Mouse (Mus musculus) hindlimb bud, embryonic 11.5 days (tissue): ENCODE results near the gene Arl14ep.
A peak's percentile ranks its signal among the peaks of the same experiment; 100 is the strongest.
"Not testable (repeated sequence)": the region's sequence is repeated elsewhere in the genome, so short reads cannot be mapped to it uniquely, and the experiment has no call there.

Experiments
- DNase-seq: peaks from one replicate; pipeline ENCODE4 v3.0.0-alpha.2; 2012; ENCODE audit warnings: low read depth, low spot score; ENCODE audit errors: extremely low spot score

Gene Arl14ep

GRCm38 (mm10) chr2:106973959-106974639, at the start of gene Arl14ep:
Arl14ep (minus strand) TSS chr2:106974424.
- DNase-seq = peak; percentile 39

- no peak for DNase-seq
Observed at GRCm38 (mm10) chr2:107022713-107023112, 48.5 kb upstream of the Arl14ep start.

DNA sequence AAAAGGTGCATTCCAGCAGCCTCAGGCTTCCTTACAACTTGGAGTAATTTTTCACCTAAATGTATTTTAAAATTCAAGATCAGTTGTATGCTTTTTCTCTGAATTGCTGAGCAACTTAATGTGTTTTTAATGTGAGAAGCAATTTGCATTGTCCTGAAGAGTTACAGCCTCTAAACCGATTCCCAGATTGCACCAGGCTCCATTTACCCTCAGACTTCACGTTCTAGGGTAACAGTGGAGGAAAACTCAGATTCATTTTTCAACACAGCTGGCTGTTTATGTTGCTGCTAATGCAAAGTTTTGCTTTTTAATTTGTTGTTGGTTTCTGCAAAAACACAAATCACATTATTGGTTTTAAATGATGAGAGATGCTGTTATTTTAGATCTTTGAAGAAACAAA, 45.1 kb upstream of the Arl14ep start:
- no peak for DNase-seq

DNA sequence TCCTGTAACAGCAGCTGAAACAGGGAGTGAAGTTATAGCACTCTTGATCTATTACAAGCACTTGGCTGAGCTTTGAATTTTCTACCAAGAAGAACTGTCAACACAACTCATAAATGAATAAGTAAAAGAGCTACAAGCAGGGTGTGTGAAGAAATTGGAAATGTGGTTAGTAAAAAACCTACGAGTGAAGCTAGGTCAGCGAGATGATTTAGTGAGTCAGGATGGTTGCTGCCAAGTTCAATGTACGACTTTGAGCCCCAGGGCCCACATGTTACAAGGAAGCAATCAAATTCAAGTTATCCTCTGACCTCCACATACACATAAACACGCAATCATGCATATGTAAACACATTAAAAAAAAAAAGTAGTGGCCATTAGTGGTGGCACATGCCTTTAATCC, 38.9 kb upstream of the Arl14ep start:
- no peak for DNase-seq

- no peak for DNase-seq
Observed at GRCm38 (mm10) chr2:107012318-107012717, 38.1 kb upstream of the Arl14ep start.

DNA sequence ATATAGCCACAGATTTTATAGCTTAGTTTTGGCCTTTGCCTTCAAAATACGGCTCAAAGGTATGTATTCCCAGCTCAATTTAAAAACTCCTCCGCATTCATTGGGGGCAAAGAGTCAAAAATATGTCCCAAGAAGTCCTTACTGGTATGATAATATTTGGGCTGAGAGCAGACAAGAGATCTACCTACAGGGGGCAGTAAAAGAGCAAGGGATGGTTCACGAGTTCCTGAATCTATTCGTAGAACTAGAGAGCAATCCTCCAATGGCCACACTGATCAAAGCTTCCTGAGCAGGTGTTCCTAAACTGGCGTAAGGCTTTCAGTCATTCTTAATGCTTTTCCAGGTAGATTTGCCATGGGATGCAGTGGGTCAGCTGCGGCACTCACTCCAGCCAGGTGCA, 35.9 kb upstream of the Arl14ep start:
- no peak for DNase-seq

DNA sequence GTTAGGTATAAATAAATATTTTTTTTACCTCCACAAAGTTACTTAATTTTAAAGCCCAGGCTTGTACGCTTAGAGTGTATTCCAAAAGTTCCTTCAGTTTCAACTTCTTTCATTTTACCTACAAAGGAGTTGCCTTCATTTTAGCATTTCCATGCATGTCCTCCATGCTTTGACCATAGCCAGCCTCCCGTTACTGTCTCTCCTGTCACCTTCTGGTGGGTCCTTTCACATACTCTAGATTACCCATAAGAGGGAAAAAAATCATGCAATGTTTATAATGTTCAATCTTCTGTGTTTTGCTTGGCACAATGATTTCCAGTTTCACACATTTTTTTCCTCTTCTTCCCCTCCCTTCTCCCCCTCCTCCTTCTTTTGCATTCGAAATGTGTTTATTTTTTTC, 32.2 kb upstream of the Arl14ep start:
- DNase-seq = no peak

DNA sequence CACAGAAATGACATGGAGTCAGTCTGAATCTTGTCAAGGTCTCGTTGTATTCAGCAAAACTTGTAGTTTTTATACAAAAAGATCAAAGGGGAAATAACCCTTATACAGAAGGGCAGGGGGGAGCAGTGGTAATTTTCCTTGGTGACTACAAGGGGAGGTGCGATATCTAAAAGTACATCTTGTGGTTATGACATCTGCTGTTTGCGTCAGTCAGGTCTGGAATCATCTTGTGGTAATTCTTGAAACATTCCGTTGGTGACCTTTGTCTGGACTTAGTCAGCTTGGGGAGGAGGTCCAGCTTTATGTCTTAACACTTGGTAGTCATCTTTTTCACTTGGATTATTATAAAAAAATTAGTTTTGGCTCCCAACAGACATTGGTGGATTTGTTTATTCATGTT, 31.7 kb upstream of the Arl14ep start:
- DNase-seq = not testable (repeated sequence)

DNA sequence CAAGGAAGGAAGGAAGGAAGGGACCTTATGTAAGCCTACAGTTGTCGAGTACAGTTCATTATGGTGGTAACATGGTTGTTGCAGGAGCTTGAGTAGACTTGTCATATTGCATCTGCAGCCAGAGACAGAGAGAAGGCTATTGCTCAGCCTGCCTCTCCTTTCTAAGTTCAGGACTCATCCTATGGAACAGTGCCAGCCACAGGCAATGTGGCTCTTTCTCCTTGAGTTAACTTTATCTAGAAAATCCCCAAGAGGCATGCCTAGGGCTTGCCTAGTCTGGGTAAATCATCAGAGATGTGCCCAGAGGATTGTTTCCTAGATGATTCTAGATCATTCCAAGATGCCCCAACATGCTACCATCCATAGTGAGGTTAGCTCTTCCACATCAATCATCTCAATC, 17.0 kb upstream of the Arl14ep start:
- DNase-seq = no peak

DNA sequence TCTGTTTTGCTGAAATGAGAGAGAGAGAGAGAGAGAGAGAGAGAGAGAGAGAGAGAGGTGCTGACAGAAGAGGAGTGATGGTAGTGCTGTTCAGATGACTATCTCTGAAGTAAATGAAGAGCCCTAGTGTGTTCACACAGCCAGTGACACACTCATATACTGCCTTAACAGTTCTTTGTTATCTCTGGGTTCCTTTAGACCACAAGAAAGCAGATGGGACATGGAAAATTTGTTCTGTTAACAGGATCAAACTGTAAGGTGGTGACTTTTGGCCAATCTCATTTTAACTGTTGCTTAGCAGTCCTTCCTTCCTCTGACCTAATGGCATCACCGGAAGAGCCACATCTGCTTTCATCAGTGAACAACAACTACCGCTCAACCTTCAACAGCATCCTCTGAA, 10.7 kb upstream of the Arl14ep start:
- DNase-seq = no peak

- DNase-seq = no peak
Observed at GRCm38 (mm10) chr2:106982503-106982902, 8.3 kb upstream of the Arl14ep start.

DNA sequence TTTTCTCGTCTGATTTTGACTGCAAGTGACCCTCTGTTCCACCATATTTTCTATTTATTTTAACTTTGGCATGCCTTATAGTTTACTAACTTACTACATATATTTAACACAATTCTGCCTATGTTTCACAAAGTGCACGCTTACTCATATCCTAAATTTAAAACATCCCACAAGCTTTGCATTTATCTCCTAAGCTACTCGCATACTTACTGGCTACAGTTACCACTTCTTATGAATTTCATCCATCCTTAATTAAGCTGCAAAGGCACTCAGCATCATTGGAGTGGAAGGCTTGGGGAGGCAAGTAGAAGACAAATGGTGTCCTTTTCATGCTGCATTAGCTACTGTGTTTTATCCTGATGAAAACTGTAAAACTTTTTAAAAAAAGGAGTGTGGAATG, 2.2 kb upstream of the Arl14ep start:
- DNase-seq = no peak

- no peak for DNase-seq
Observed at GRCm38 (mm10) chr2:106973332-106973958, 779 bp downstream of the Arl14ep start.

GRCm38 (mm10) chr2:106972851-106973250, 1.4 kb downstream of the Arl14ep start:
- no peak for DNase-seq

- DNase-seq = no peak
Observed at GRCm38 (mm10) chr2:106970971-106971370, 3.3 kb downstream of the Arl14ep start.

GRCm38 (mm10) chr2:106968320-106968719, 5.9 kb downstream of the Arl14ep start:
- no peak for DNase-seq

DNA sequence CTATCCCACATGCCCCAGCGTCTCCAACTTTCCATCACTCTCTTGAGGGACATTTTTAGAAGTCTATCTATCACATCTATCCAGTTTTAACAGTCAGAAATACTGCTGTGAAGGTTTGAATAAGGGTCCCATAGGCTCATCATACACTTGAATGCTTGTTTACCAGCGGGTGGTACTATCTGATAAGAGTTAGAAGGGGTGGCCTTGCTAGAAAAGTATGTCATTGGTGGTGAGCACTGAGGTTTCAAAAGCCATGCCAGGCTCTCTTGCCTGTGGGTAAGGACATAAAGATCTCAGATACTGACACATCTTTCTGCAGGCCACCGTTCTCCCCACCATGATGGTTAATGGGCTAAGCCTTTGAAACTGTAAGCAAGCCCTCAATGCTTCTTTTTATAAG, 10.7 kb downstream of the Arl14ep start:
- no peak for DNase-seq

GRCm38 (mm10) chr2:106961650-106962049, 12.6 kb downstream of the Arl14ep start:
- DNase-seq = no peak

- DNase-seq = no peak
Observed at GRCm38 (mm10) chr2:106961066-106961465, 13.2 kb downstream of the Arl14ep start.

DNA sequence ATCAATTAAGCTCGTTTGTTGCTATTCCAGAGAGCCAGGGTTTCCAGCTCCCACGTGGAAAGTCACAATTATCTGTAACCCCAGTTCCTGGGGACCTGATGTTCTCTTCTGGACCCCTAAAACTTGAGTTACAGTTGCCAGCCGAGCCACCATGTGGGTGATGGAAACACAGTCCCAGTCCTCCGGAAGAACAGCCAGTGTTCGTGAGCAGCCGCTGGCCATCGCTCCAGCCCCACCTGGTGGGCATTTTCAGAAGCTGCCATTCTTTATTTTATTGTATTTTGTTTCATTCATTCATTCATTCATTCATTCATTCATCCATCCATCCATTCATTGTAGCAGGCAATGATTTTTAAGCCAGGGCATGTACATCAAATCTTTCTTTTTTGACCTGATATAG, 14.0 kb downstream of the Arl14ep start:
- no peak for DNase-seq

GRCm38 (mm10) chr2:106959380-106959779, 14.8 kb downstream of the Arl14ep start:
- no peak for DNase-seq

DNA sequence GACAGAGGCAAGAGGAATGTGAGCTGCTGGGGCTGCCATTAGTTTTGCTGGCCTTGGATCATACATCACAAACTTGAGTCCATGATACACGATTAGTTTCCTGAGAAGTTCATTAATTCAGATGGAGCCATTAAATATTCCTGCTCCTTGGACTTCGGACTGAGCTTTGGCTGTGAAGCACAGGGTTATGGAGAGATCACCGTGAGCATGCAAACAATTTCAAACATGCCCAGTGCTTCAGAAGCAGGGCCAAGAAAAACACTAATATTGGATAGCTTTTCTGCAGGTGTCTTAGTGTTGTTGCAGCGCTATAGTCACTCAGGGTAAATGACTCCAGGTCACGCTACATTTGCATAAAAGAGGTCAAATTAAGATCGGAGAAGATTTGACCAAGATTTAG, 15.3 kb downstream of the Arl14ep start:
- DNase-seq = no peak

- no peak for DNase-seq
Observed at GRCm38 (mm10) chr2:106956146-106956545, 18.1 kb downstream of the Arl14ep start.
